Mouse (Mus musculus) kidney, embryonic 15.5 days (tissue): ENCODE measurements at regions not wholly inside any gene's neighbourhood (a gene's known extent, or its start where the extent isn't known, plus 50 kb on each side); places are given as distances from the start of the nearest gene placed in this dataset.
A peak's percentile ranks its signal among the peaks of the same experiment; 100 is the strongest.

Source experiments
- ATAC-seq: fragments of 200-750 bp; cut with Nextera tagmentation; replicated peaks from 2 replicates; pipeline ENCODE4 v1.8.0; 2017; ENCODE audit warnings: moderate TSS enrichment; ENCODE audit not compliant: low FRiP score
- H3K27ac ChIP-seq: fragments of 300-500 bp; sonication (generic); 2 replicates; pipeline ENCODE4 v1.5.1; 2015; ENCODE audit warnings: mild to moderate bottlenecking, inconsistent platforms
- H3K27me3 ChIP-seq: fragments of 300-500 bp; sonication (generic); 2 replicates; pipeline ENCODE4 v1.6.1; 2015; ENCODE audit warnings: inconsistent platforms
- H3K36me3 ChIP-seq: fragments of 300-500 bp; sonication (generic); 2 replicates; pipeline ENCODE4 v1.6.1; 2015; ENCODE audit warnings: inconsistent platforms
- H3K4me1 ChIP-seq: fragments of 300-500 bp; sonication (generic); 2 replicates; pipeline ENCODE4 v1.6.1; 2015; ENCODE audit warnings: inconsistent platforms
- H3K4me2 ChIP-seq: fragments of 300-500 bp; sonication (generic); 2 replicates; pipeline ENCODE4 v1.6.1; 2015; ENCODE audit warnings: moderate library complexity, mild to moderate bottlenecking, inconsistent platforms
- H3K4me3 ChIP-seq: fragments of 300-500 bp; sonication (generic); replicated peaks from 2 replicates; pipeline ENCODE4 v1.5.1; 2015; ENCODE audit warnings: mild to moderate bottlenecking, inconsistent platforms
- H3K9ac ChIP-seq: fragments of 300-500 bp; sonication (generic); 2 replicates; pipeline ENCODE4 v1.6.1; 2015; ENCODE audit warnings: mild to moderate bottlenecking, inconsistent platforms
- H3K9me3 ChIP-seq: fragments of 300-500 bp; sonication (generic); replicated peaks from 2 replicates; pipeline ENCODE4 v1.6.1; 2016; ENCODE audit warnings: inconsistent platforms
- WGBS: fragments of 180-500 bp; shearing (Covaris S2); methylation state at CpG from one replicate; pipeline ENCODE4 v1.1.7; 2015; ENCODE audit warnings: mixed read lengths; 5-methylcytosine and 5-hydroxymethylcytosine counted together

GRCm38 (mm10) chr10:125610353-125610752 lies 221.1 kb upstream of the Slc16a7 start:
- H3K27me3 ChIP-seq: no peaks in the 10 kb centered on the region
- no peak for ATAC-seq
- WGBS: 78% methylated on average over 5 of the region's 5 CpGs
- H3K9me3 ChIP-seq: no peaks in the 10 kb centered on the region
- no peaks in the 10 kb centered on the region for H3K36me3 ChIP-seq
- no peak overlapping the region for H3K4me2 ChIP-seq
- H3K4me3 ChIP-seq: no peak overlapping the region
- H3K4me1 ChIP-seq: no peaks in the 10 kb centered on the region
- H3K27ac ChIP-seq: no peak overlapping the region
- no peak overlapping the region for H3K9ac ChIP-seq

DNA sequence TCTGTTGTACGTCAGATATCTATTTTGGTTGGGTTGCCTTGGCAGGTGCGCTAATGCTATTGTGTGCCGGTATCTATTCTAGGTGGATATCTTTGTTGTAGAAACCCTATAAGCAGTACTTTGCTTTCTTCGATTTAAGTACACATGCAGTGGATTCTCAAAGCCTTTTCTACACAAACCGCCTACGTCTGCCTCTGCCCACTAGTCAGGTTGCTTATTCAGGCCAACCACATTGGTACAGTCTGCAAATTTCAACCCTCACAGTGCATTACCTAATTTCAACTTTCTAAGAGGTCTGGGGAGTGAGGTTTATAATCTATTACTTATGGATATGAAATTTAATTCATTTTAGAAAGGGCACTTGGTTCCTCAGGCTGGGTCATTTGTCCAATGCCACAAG lies 223.5 kb upstream of the Slc16a7 start:
- Histone ChIP-seq H3K27ac (no peak overlapping the region), H3K36me3 (no peaks in the 10 kb centered on the region), H3K9ac (no peak overlapping the region), H3K4me3 (no peak overlapping the region), H3K27me3 (no peaks in the 10 kb centered on the region), H3K4me1 (no peaks in the 10 kb centered on the region), H3K4me2 (no peak overlapping the region), H3K9me3 (no peaks in the 10 kb centered on the region)
- WGBS: 97% methylated on average over 6 of the region's 6 CpGs
- ATAC-seq: no peak

DNA sequence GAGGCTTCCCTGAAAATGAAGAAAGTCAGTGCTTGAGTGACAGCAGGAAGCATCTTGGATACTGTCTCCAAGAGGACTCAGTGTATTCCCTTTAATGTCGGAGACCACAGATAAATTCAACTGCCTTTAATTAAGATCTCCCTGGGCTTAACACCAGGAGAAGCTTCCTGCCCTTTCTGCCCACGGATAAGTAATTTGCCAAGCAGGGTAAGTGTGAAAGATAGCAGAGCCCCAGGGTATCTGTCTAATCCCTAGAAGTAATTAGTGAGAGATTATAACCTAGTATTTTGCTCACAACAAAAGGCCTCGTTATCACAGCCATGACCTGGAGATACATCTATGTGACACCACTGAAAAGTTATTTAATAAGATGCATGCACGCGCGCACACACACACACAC lies 232.1 kb upstream of the Slc16a7 start:
- Histone ChIP-seq H3K9ac (no peak overlapping the region), H3K9me3 (no peaks in the 10 kb centered on the region), H3K27ac (no peak overlapping the region), H3K27me3 (no peaks in the 10 kb centered on the region), H3K4me2 (no peak overlapping the region), H3K4me3 (no peak overlapping the region), H3K4me1 (no peaks in the 10 kb centered on the region), H3K36me3 (no peaks in the 10 kb centered on the region)
- WGBS: 78% methylated on average over 6 of the region's 6 CpGs
- ATAC-seq: no peak

- Histone ChIP-seq H3K9me3 (no peaks in the 10 kb centered on the region), H3K4me3 (no peak overlapping the region), H3K27ac (no peak overlapping the region), H3K36me3 (no peaks in the 10 kb centered on the region), H3K4me1 (no peaks in the 10 kb centered on the region), H3K27me3 (no peaks in the 10 kb centered on the region), H3K9ac (no peak overlapping the region), H3K4me2 (no peak overlapping the region)
- ATAC-seq: no peak
- 23% methylated on average over 7 of the region's 7 CpGs for WGBS
Observed at GRCm38 (mm10) chr10:125623836-125624235, 234.6 kb upstream of the Slc16a7 start.

DNA sequence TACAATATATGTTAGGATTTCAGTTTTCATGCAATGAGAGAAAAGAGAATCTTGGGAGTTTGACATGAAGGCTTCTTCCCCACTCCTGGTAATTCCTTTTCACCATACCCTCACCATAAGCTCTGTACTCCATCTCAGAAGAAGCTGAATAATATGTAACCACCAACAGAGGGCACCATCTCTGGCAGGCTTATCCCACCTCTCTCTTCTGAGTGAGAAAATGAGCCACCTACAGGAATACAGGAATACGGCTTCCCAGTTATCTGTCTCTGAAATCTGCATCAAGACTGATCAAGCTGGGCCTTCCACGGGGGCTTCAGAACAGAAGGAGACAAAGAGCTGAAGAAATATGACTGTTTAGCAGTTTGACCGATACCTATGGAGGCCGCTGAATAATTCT lies 278.6 kb upstream of the Slc16a7 start:
- H3K4me2 ChIP-seq: no peak overlapping the region
- H3K27ac ChIP-seq: no peak overlapping the region
- H3K4me3 ChIP-seq: no peak overlapping the region
- no peaks in the 10 kb centered on the region for H3K36me3 ChIP-seq
- no peaks in the 10 kb centered on the region for H3K27me3 ChIP-seq
- WGBS: 87% methylated on average over 4 of the region's 4 CpGs
- ATAC-seq: no peak
- no peaks in the 10 kb centered on the region for H3K4me1 ChIP-seq
- H3K9me3 ChIP-seq: 0 out of 2 replicates have a peak, but pooled peaks cover 6% of the 10 kb centered on the region
- H3K9ac ChIP-seq: no peak overlapping the region

- 27% methylated on average over 11 of the region's 11 CpGs for whole genome bisulfite sequencing
- H3K9ac ChIP-seq: no peak overlapping the region
Observed at GRCm38 (mm10) chr10:125673637-125674036, 284.4 kb upstream of the Slc16a7 start.

GRCm38 (mm10) chr10:125679644-125680043 lies 286.3 kb upstream of the Lrig3 start:
- H3K9ac ChIP-seq: no peak overlapping the region
- no peaks in the 10 kb centered on the region for H3K27me3 ChIP-seq
- H3K4me1 ChIP-seq: no peaks in the 10 kb centered on the region
- ATAC-seq: no peak
- no peaks in the 10 kb centered on the region for H3K36me3 ChIP-seq
- no peak overlapping the region for H3K4me2 ChIP-seq
- WGBS: 78% methylated on average over 7 of the region's 7 CpGs
- no peak overlapping the region for H3K27ac ChIP-seq
- no peaks in the 10 kb centered on the region for H3K9me3 ChIP-seq
- H3K4me3 ChIP-seq: no peak overlapping the region

More at GRCm38 (mm10) chr10:125673637-125674036, 284.4 kb upstream of the Slc16a7 start:
- H3K4me2 ChIP-seq: no peak overlapping the region
- H3K27ac ChIP-seq: no peak overlapping the region
- ATAC-seq: peak; percentile 75
- H3K36me3 ChIP-seq: no peaks in the 10 kb centered on the region
- peaks cover 7% of the 10 kb centered on the region for H3K4me1 ChIP-seq
- H3K27me3 ChIP-seq: no peaks in the 10 kb centered on the region
- H3K4me3 ChIP-seq: no peak overlapping the region
- 0 out of 2 replicates have a peak, but pooled peaks cover 5% of the 10 kb centered on the region for H3K9me3 ChIP-seq

GRCm38 (mm10) chr10:125685130-125685529 lies 280.8 kb upstream of the Lrig3 start:
- Histone ChIP-seq H3K4me1 (no peaks in the 10 kb centered on the region), H3K9ac (no peak overlapping the region), H3K9me3 (no peaks in the 10 kb centered on the region), H3K27ac (no peak overlapping the region), H3K4me3 (no peak overlapping the region), H3K4me2 (no peak overlapping the region), H3K36me3 (no peaks in the 10 kb centered on the region), H3K27me3 (no peaks in the 10 kb centered on the region)
- WGBS: 69% methylated on average over 5 of the region's 5 CpGs
- peak; percentile 56; the same call in 1 of the 2 replicates for ATAC-seq

- 41% methylated on average over 7 of the region's 7 CpGs for WGBS
- ATAC-seq: no peak
- no peaks in the 10 kb centered on the region for H3K27me3 ChIP-seq
- no peak overlapping the region for H3K9ac ChIP-seq
- no peaks in the 10 kb centered on the region for H3K4me1 ChIP-seq
- no peak overlapping the region for H3K27ac ChIP-seq
- H3K36me3 ChIP-seq: no peaks in the 10 kb centered on the region
- H3K4me3 ChIP-seq: no peak overlapping the region
- no peaks in the 10 kb centered on the region for H3K9me3 ChIP-seq
- H3K4me2 ChIP-seq: no peak overlapping the region
Observed at GRCm38 (mm10) chr10:125693505-125693904, 272.5 kb upstream of the Lrig3 start.

DNA sequence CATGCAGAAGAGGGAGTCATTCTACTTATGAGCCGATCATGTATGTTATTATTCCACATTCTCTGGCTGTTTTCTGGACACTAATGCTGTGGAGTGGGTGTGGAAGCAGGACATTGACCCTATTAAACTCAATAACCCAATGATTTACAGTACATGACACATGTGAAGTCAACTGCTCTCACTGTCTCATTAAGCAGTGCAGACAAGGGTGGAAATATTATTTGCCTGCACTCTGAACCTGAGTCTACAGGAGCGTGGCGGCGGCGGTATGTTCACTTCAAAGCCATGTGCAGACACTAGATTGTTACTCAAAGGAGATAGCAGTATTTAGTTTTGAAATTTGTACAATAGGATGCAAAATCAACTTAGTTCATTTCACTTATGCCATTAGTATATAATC lies 269.8 kb upstream of the Lrig3 start:
- Histone ChIP-seq H3K4me2 (no peak overlapping the region), H3K27ac (no peak overlapping the region), H3K4me1 (no peaks in the 10 kb centered on the region), H3K27me3 (no peaks in the 10 kb centered on the region), H3K36me3 (no peaks in the 10 kb centered on the region), H3K9me3 (no peaks in the 10 kb centered on the region), H3K4me3 (no peak overlapping the region), H3K9ac (no peak overlapping the region)
- peak; percentile 77 for ATAC-seq
- WGBS: 50% methylated on average over 5 of the region's 5 CpGs

GRCm38 (mm10) chr10:125725077-125725680 lies 240.8 kb upstream of the Lrig3 start:
- Histone ChIP-seq H3K4me2 (peak overlapping the region; percentile 17; the same call in 1 of the 2 replicates), H3K27ac (peak overlapping the region; percentile 64; the same call in 1 of the 2 replicates), H3K36me3 (no peaks in the 10 kb centered on the region), H3K9ac (no peak overlapping the region), H3K27me3 (no peaks in the 10 kb centered on the region), H3K4me1 (peaks cover 9% of the 10 kb centered on the region), H3K4me3 (no peak overlapping the region), H3K9me3 (no peaks in the 10 kb centered on the region)
- peak; percentile 81 for ATAC-seq
- WGBS: 32% methylated on average over 18 of the region's 18 CpGs

DNA sequence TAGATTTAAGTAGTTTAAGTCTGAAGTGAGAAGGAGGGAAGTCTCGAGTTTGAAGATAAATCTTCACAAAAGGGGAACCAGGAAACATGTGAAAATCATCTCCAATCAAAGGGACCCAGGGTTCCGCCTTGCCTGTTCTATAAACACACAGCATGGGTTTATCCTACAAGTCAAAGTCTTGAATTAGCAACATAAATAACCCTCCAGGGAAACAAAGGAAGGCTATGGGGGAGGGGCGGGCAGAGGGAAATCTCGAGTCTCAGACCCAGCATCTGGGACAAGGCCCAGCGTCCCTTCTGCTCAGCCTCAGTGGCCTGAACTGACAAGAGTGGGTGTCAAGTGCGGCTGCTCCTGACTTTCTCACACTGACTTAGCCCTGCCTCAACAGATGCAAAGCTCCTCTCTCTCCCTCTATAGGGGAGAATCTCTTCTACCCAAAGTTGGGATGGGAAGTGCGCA lies 240.3 kb upstream of the Lrig3 start:
- Histone ChIP-seq H3K4me3 (no peak overlapping the region), H3K27ac (peak overlapping the region; percentile 64), H3K27me3 (no peaks in the 10 kb centered on the region), H3K4me1 (peaks cover 9% of the 10 kb centered on the region), H3K9me3 (no peaks in the 10 kb centered on the region), H3K9ac (no peak overlapping the region), H3K36me3 (no peaks in the 10 kb centered on the region), H3K4me2 (peak overlapping the region; percentile 17; the same call in 1 of the 2 replicates)
- ATAC-seq: peak; percentile 83
- WGBS: 37% methylated on average over 7 of the region's 7 CpGs

- Histone ChIP-seq H3K27me3 (no peaks in the 10 kb centered on the region), H3K36me3 (no peaks in the 10 kb centered on the region), H3K4me1 (peaks cover 9% of the 10 kb centered on the region), H3K9me3 (no peaks in the 10 kb centered on the region), H3K27ac (peak overlapping the region; percentile 41; the same call in 1 of the 2 replicates), H3K9ac (no peak overlapping the region), H3K4me3 (no peak overlapping the region), H3K4me2 (peak overlapping the region; percentile 33)
- 34% methylated on average over 8 of the region's 8 CpGs for WGBS
- 0 out of 2 replicates have a peak, but pooled peaks have one; percentile 37 for ATAC-seq
Observed at GRCm38 (mm10) chr10:125726546-125726945, 239.4 kb upstream of the Lrig3 start.
